Mouse (Mus musculus): Measurements from ENCODE around the gene Ubac2.

Gene Ubac2

GRCm38 (mm10) chr14:121920511-121921124, 42.2 kb downstream of the Ubac2 start:
- no peak for ATAC-seq (ENCODE audit: insufficient number of reproducible peaks, low FRiP score, low TSS enrichment)

- ATAC-seq (ENCODE audit: insufficient number of reproducible peaks, low FRiP score, low TSS enrichment): no peak
Measured at GRCm38 (mm10) chr14:121922016-121922415, 43.6 kb downstream of the Ubac2 start.

- ATAC-seq (ENCODE audit: insufficient number of reproducible peaks, low FRiP score, low TSS enrichment): no peak
Measured at GRCm38 (mm10) chr14:121922731-121923130, 44.3 kb downstream of the Ubac2 start.

- ATAC-seq (ENCODE audit: insufficient number of reproducible peaks, low FRiP score, low TSS enrichment): no peak
Measured at GRCm38 (mm10) chr14:121924876-121925275, 46.5 kb downstream of the Ubac2 start.

GRCm38 (mm10) chr14:121926901-121927300, 48.5 kb downstream of the Ubac2 start:
- no peak for ATAC-seq (ENCODE audit: insufficient number of reproducible peaks, low FRiP score, low TSS enrichment)

- ATAC-seq (ENCODE audit: insufficient number of reproducible peaks, low FRiP score, low TSS enrichment): no peak
Measured at GRCm38 (mm10) chr14:121927451-121927850, 49.0 kb downstream of the Ubac2 start.

GRCm38 (mm10) chr14:121928375-121929137, 50.1 kb downstream of the Ubac2 start:
- no peak for ATAC-seq (ENCODE audit: insufficient number of reproducible peaks, low FRiP score, low TSS enrichment)

- no peak for ATAC-seq (ENCODE audit: insufficient number of reproducible peaks, low FRiP score, low TSS enrichment)
Measured at GRCm38 (mm10) chr14:121929243-121929951, 51.0 kb downstream of the Ubac2 start.

- no peak for ATAC-seq (ENCODE audit: insufficient number of reproducible peaks, low FRiP score, low TSS enrichment)
Measured at GRCm38 (mm10) chr14:121930731-121931383, 52.4 kb downstream of the Ubac2 start.

- ATAC-seq (ENCODE audit: insufficient number of reproducible peaks, low FRiP score, low TSS enrichment): no peak
Measured at GRCm38 (mm10) chr14:121931594-121931993, 53.2 kb downstream of the Ubac2 start.

- no peak for ATAC-seq (ENCODE audit: insufficient number of reproducible peaks, low FRiP score, low TSS enrichment)
Measured at GRCm38 (mm10) chr14:121932180-121932579, 53.8 kb downstream of the Ubac2 start.

- ATAC-seq (ENCODE audit: insufficient number of reproducible peaks, low FRiP score, low TSS enrichment): no peak
Measured at GRCm38 (mm10) chr14:121933906-121934596, 55.6 kb downstream of the Ubac2 start.

- no peak for ATAC-seq (ENCODE audit: insufficient number of reproducible peaks, low FRiP score, low TSS enrichment)
Measured at GRCm38 (mm10) chr14:121934597-121934946, 56.2 kb downstream of the Ubac2 start.

- no peak for ATAC-seq (ENCODE audit: insufficient number of reproducible peaks, low FRiP score, low TSS enrichment)
Measured at GRCm38 (mm10) chr14:121936356-121936755, 57.9 kb downstream of the Ubac2 start.

- ATAC-seq (ENCODE audit: insufficient number of reproducible peaks, low FRiP score, low TSS enrichment): no peak
Measured at GRCm38 (mm10) chr14:121936856-121937255, 58.4 kb downstream of the Ubac2 start.

- ATAC-seq (ENCODE audit: insufficient number of reproducible peaks, low FRiP score, low TSS enrichment): no peak
Measured at GRCm38 (mm10) chr14:121937601-121938255, 59.3 kb downstream of the Ubac2 start.

- no peak for ATAC-seq (ENCODE audit: insufficient number of reproducible peaks, low FRiP score, low TSS enrichment)
Measured at GRCm38 (mm10) chr14:121938256-121939191, 60.1 kb downstream of the Ubac2 start.

GRCm38 (mm10) chr14:121939582-121939981, 61.2 kb downstream of the Ubac2 start:
- ATAC-seq (ENCODE audit: insufficient number of reproducible peaks, low FRiP score, low TSS enrichment): no peak

- ATAC-seq (ENCODE audit: insufficient number of reproducible peaks, low FRiP score, low TSS enrichment): no peak
Measured at GRCm38 (mm10) chr14:121946131-121946530, 67.7 kb downstream of the Ubac2 start.
